Mouse (Mus musculus) lung, adult 2 months (tissue): ENCODE measurements at regions not wholly inside any gene's neighbourhood (a gene's known extent, or its start where the extent isn't known, plus 50 kb on each side); places are given as distances from the start of the nearest gene placed in this dataset.

Experiments
- CTCF ChIP-seq: fragments of 200-500 bp; IDR thresholded peaks from 2 replicates; pipeline ENCODE4 v1.5.1; 2011; ENCODE audit warnings: mild to moderate bottlenecking, low read length, control low read depth; ENCODE audit not compliant: insufficient read depth
- POLR2A ChIP-seq: fragments of 200-500 bp; IDR thresholded peaks from 2 replicates; pipeline ENCODE4 v1.6.1; 2011; ENCODE audit warnings: low read depth, mild to moderate bottlenecking, control low read depth, low read length, borderline replicate concordance; ENCODE audit errors: extremely low read depth

GRCm38 (mm10) chr16:7831142-7831541 is 593.8 kb downstream of the Tmem114 start:
- TF ChIP-seq CTCF (no peak), POLR2A (no peak)
